Mouse (Mus musculus) hindbrain, embryonic 13.5 days (tissue): ENCODE results near the gene Gm3047. TPM values are rescaled to one million over a fixed set of nuclear protein-coding genes. Genes with fewer than 3 reads are reported as not detected.
"Not testable (repeated sequence)": the region's sequence is repeated elsewhere in the genome, so short reads cannot be mapped to it uniquely, and the experiment has no call there.

Experiments
- ATAC-seq: fragments of 200-750 bp; cut with Nextera tagmentation; 2 replicates; pipeline ENCODE4 v1.8.0; 2017; ENCODE audit warnings: moderate TSS enrichment; ENCODE audit not compliant: low FRiP score
- H3K27ac ChIP-seq: fragments of 300-500 bp; sonication (generic); 2 replicates; pipeline ENCODE4 v1.5.1; 2015; ENCODE audit warnings: inconsistent platforms, mild to moderate bottlenecking, moderate library complexity
- H3K27me3 ChIP-seq: fragments of 300-500 bp; sonication (generic); 2 replicates; pipeline ENCODE4 v1.6.1; 2015; ENCODE audit warnings: mild to moderate bottlenecking, inconsistent platforms
- H3K36me3 ChIP-seq: fragments of 300-500 bp; sonication (generic); 2 replicates; pipeline ENCODE4 v1.6.1; 2015; ENCODE audit warnings: mild to moderate bottlenecking, inconsistent platforms
- H3K4me1 ChIP-seq: fragments of 300-500 bp; sonication (generic); replicated peaks from 2 replicates; pipeline ENCODE4 v1.6.1; 2015; ENCODE audit warnings: inconsistent platforms
- H3K4me2 ChIP-seq: fragments of 300-500 bp; sonication (generic); 2 replicates; pipeline ENCODE4 v1.6.1; 2015; ENCODE audit warnings: inconsistent platforms, mild to moderate bottlenecking, moderate library complexity
- H3K4me3 ChIP-seq: fragments of 300-500 bp; sonication (generic); 2 replicates; pipeline ENCODE4 v1.5.1; 2015; ENCODE audit warnings: mild to moderate bottlenecking, inconsistent platforms
- H3K9ac ChIP-seq: fragments of 300-500 bp; sonication (generic); 2 replicates; pipeline ENCODE4 v1.6.1; 2015; ENCODE audit warnings: mild to moderate bottlenecking, inconsistent platforms
- H3K9me3 ChIP-seq: fragments of 300-500 bp; sonication (generic); 2 replicates; pipeline ENCODE4 v1.6.1; 2016; ENCODE audit warnings: inconsistent platforms
- WGBS: fragments of 180-500 bp; shearing (Covaris S2); methylation state at CpG from one replicate; pipeline ENCODE4 v1.1.7; 2015; 5-methylcytosine and 5-hydroxymethylcytosine counted together
- polyA plus RNA-seq: library from polyadenylated mRNA; unstranded; fragments of >200 nt; fragmentation: Nextera tagmentation; extraction: Ambion mirVana; gene quantifications from 2 replicates; pipeline ENCODE4 v1.2.1, GENCODE M21; 2015

Gene Gm3047
- polyA plus RNA-seq = not detected in 2 replicates

- not testable (repeated sequence) for H3K36me3 ChIP-seq, H3K4me1 ChIP-seq, H3K4me3 ChIP-seq, H3K9ac ChIP-seq, H3K9me3 ChIP-seq, H3K4me2 ChIP-seq, ATAC-seq, H3K27me3 ChIP-seq, H3K27ac ChIP-seq
- WGBS = no CpG with 5 or more reads among the region's 2 CpGs
Measured at GRCm38 (mm10) chr14:4555105-4555504, at the start of gene Gm3047. Gene Gm3047, plus strand, starts transcription at chr14:4555405.

Other genes with a start within 250 kb of the Gm3047 start
- gene Gm3149, start 238.1 kb upstream of the Gm3047 start, polyA plus RNA-seq = not detected in 2 replicates
- gene 2610042L04Rik, start 220.6 kb upstream of the Gm3047 start, polyA plus RNA-seq = 3.7 and 4.0 TPM in 2 replicates
- gene Gm3159, start 157.9 kb upstream of the Gm3047 start, polyA plus RNA-seq = not detected in 2 replicates
- gene Gm3164, start 140.0 kb upstream of the Gm3047 start, polyA plus RNA-seq = 4.6 and 5.6 TPM in 2 replicates
- 1.0 TPM in 1 of 2 replicates, not detected in the other for gene Gm3173, start 124.4 kb upstream of the Gm3047 start, polyA plus RNA-seq
- not detected in 2 replicates for gene Gm3182, start 73.7 kb upstream of the Gm3047 start, polyA plus RNA-seq
- 0.27 TPM in 1 of 2 replicates, not detected in the other for gene Gm8159, start 76.9 kb downstream of the Gm3047 start, polyA plus RNA-seq
- gene Gm3239, start 108.8 kb downstream of the Gm3047 start, polyA plus RNA-seq = 0.44 and 0.65 TPM in 2 replicates
- not detected in 2 replicates for gene Gm7876, start 153.8 kb downstream of the Gm3047 start, polyA plus RNA-seq
- gene Gm3252, start 171.4 kb downstream of the Gm3047 start, polyA plus RNA-seq = 2.1 and 2.6 TPM in 2 replicates
- gene Gm9602, start 220.9 kb downstream of the Gm3047 start, polyA plus RNA-seq = not detected in 2 replicates